Mouse (Mus musculus) spleen, adult 2 months (tissue): ENCODE measurements around the gene Psenen.

Source experiments
- CTCF ChIP-seq: fragments of 200-500 bp; IDR thresholded peaks from 2 replicates; pipeline ENCODE4 v1.5.1; 2011; ENCODE audit warnings: mild to moderate bottlenecking, inconsistent platforms; ENCODE audit not compliant: insufficient read depth, insufficient read length, insufficient replicate concordance; ENCODE audit errors: extremely low read depth
- POLR2A ChIP-seq: fragments of 200-500 bp; IDR thresholded peaks from 2 replicates; pipeline ENCODE4 v1.6.1; 2011; ENCODE audit warnings: low read depth, low read length, inconsistent platforms

DNA sequence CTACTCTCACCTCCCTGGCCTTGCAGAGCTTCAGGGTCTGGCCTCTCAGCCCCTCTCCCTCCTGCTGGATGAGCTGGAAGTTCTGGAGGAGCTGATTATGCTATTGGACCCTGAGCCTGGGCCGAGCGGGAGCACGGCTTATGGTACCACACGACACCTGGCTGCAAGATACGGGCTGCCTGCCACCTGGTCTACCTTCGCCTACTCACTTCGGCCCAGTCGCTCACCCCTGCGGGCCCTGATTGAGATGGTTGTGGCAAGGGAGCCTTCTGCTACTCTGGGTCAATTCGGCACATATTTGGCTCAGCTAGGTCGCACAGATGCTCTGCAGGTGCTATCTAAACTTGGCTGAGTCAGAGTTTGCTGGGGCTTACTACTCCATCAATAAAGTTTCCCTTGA is 4.1 kb upstream of the Psenen start:
- TF ChIP-seq POLR2A (no peak), CTCF (no peak)
